ENCODE assay signal across 13 mouse cellular contexts in genomic region chr17:6740331-6741170, GRCm38 (mm10). TPM values are rescaled to one million over a fixed set of nuclear protein-coding genes. Genes with fewer than 3 reads are reported as not detected.
A peak's percentile ranks its signal among the peaks of the same experiment; 100 is the strongest.
DNase-seq lines count a peak whose midpoint lies in the region; ATAC-seq and TF ChIP-seq lines count a peak whose summit lies in the region.
"Had no signal": no experiment of that assay in that cellular context is flagged by ENCODE, and none has a peak within 500 bp of the region (broad histone marks: within the 10 kb centered on the region; RNA-seq: fewer than 3 reads in every experiment).

No protein-coding gene starts in this region.

- H3K27me3 ChIP-seq in hindbrain, embryonic 10.5 days (ENCODE audit: insufficient read depth, poor library complexity, severe bottlenecking): no peaks in the 10 kb centered on the region
- H3K27me3 ChIP-seq in hindbrain, postnatal 0 days (ENCODE audit: insufficient read depth, low read length): no peaks in the 10 kb centered on the region
- H3K27me3 ChIP-seq in embryonic facial prominence, embryonic 10.5 days (replicated peaks; ENCODE audit: low read depth, poor library complexity, severe bottlenecking): no peaks in the 10 kb centered on the region
- no peaks in the 10 kb centered on the region for H3K27me3 ChIP-seq in hindbrain, embryonic 14.5 days (ENCODE audit: control insufficient read depth, insufficient read depth, low read length)
- H3K27me3 ChIP-seq: CH12.LX; heart, embryonic 15.5 days had no signal

- no peak overlapping the region for H3K4me2 ChIP-seq in hindbrain, postnatal 0 days (ENCODE audit: low read depth, low read length)
- H3K4me2 ChIP-seq in hindbrain, embryonic 14.5 days (replicated peaks): no peak overlapping the region
- H3K4me2 ChIP-seq: heart, embryonic 15.5 days had no signal

- H3K36me3 ChIP-seq in hindbrain, embryonic 10.5 days: peaks cover 59% of the 10 kb centered on the region
- no peaks in the 10 kb centered on the region for H3K36me3 ChIP-seq in hindbrain, postnatal 0 days (ENCODE audit: insufficient read depth, low read length)
- peaks cover 53% of the 10 kb centered on the region for H3K36me3 ChIP-seq in embryonic facial prominence, embryonic 10.5 days (replicated peaks)
- H3K36me3 ChIP-seq in hindbrain, embryonic 14.5 days (replicated peaks; ENCODE audit: control insufficient read depth, insufficient read depth): no peaks in the 10 kb centered on the region

- H3K4me1 ChIP-seq in hindbrain, embryonic 10.5 days (replicated peaks): peaks cover 92% of the 10 kb centered on the region
- peaks cover 13% of the 10 kb centered on the region for H3K4me1 ChIP-seq in hindbrain, postnatal 0 days (ENCODE audit: insufficient read depth, low read length)
- H3K4me1 ChIP-seq in embryonic facial prominence, embryonic 10.5 days: peaks cover 71% of the 10 kb centered on the region
- peaks cover 25% of the 10 kb centered on the region for H3K4me1 ChIP-seq in hindbrain, embryonic 14.5 days (replicated peaks; ENCODE audit: control insufficient read depth, insufficient read depth, low read length)

- peak overlapping the region; percentile 70 for H3K27ac ChIP-seq in hindbrain, embryonic 10.5 days
- H3K27ac ChIP-seq in hindbrain, postnatal 0 days: no peak overlapping the region
- H3K27ac ChIP-seq in embryonic facial prominence, embryonic 10.5 days (replicated peaks): peak overlapping the region; percentile 36; the same call in 1 of the 2 replicates
- H3K27ac ChIP-seq in hindbrain, embryonic 14.5 days: peak overlapping the region; percentile 20; the same call in 1 of the 2 replicates
- H3K27ac ChIP-seq: heart, embryonic 15.5 days had no signal

- H3K9me3 ChIP-seq in hindbrain, embryonic 10.5 days: no peaks in the 10 kb centered on the region
- H3K9me3 ChIP-seq in hindbrain, postnatal 0 days (ENCODE audit: low read length): no peaks in the 10 kb centered on the region
- H3K9me3 ChIP-seq in embryonic facial prominence, embryonic 10.5 days: no peaks in the 10 kb centered on the region
- no peaks in the 10 kb centered on the region for H3K9me3 ChIP-seq in hindbrain, embryonic 14.5 days (ENCODE audit: control insufficient read depth, low read length)
- H3K9me3 ChIP-seq: heart, embryonic 15.5 days had no signal

- 79% methylated on average over 19 of the region's 19 CpGs for WGBS in hindbrain, embryonic 10.5 days
- 66% methylated on average over 19 of the region's 19 CpGs for WGBS in hindbrain, postnatal 0 days
- WGBS in embryonic facial prominence, embryonic 10.5 days: 78% methylated on average over 19 of the region's 19 CpGs
- 71% methylated on average over 19 of the region's 19 CpGs for WGBS in hindbrain, embryonic 14.5 days

- DNase-seq in hindbrain, embryonic 10.5 days (ENCODE audit: low spot score): peak; percentile 11
- no peak for DNase-seq in hindbrain, postnatal 0 days (ENCODE audit: low spot score)
- DNase-seq in ovary, postnatal 36 days (ENCODE audit: low spot score): peak; percentile 3
- DNase-seq in ovary, adult 18-20 months (ENCODE audit: low spot score): no peak
- no peak for DNase-seq in embryonic facial prominence, embryonic 10.5 days (ENCODE audit: low spot score)
- no peak for DNase-seq in hindbrain, embryonic 14.5 days (ENCODE audit: low spot score)
- no peak for DNase-seq in right cerebral cortex, postnatal 4 days
- no peak for DNase-seq in layer of hippocampus, adult 9-11 months
- DNase-seq: adrenal gland, postnatal 25 days; cerebellum, adult 11 months; kidney, adult 11 months had no signal

- no peak for TF ChIP-seq CTCF in hindbrain, postnatal 0 days (IDR thresholded peaks at IDR 0.05; ENCODE audit: low read depth)

- no peak for ATAC-seq in hindbrain, postnatal 0 days
- ATAC-seq in hindbrain, embryonic 14.5 days (ENCODE audit: low FRiP score): no peak

- H3K4me3 ChIP-seq in hindbrain, embryonic 10.5 days: no peak overlapping the region
- no peak overlapping the region for H3K4me3 ChIP-seq in hindbrain, postnatal 0 days (ENCODE audit: low read length)
- no peak overlapping the region for H3K4me3 ChIP-seq in embryonic facial prominence, embryonic 10.5 days
- no peak overlapping the region for H3K4me3 ChIP-seq in hindbrain, embryonic 14.5 days (replicated peaks; ENCODE audit: low read length)
- H3K4me3 ChIP-seq: heart, embryonic 15.5 days had no signal

- no peak overlapping the region for H3K9ac ChIP-seq in hindbrain, postnatal 0 days (replicated peaks; ENCODE audit: low read length)
- no peak overlapping the region for H3K9ac ChIP-seq in hindbrain, embryonic 14.5 days

RNA-seq across cellular contexts. Expression of gene Ezr, which starts 42.0 kb away (rescaled TPM):
- 85.2 and 99.4 TPM in 2 replicates for polyA plus RNA-seq in hindbrain, embryonic 10.5 days (2016; fragmentation: Nextera tagmentation; extraction: Ambion mirVana)
- 44.7 and 52.6 TPM in 2 replicates for total RNA-seq in hindbrain, postnatal 0 days (2014; rRNA removed)
- 62.4 and 72.7 TPM in 2 replicates for polyA plus RNA-seq in hindbrain, postnatal 0 days (2015; fragmentation: Nextera tagmentation; extraction: Ambion mirVana)
- 51.6 and 55.0 TPM in 2 replicates for polyA plus RNA-seq in embryonic facial prominence, embryonic 10.5 days (2016; fragmentation: Nextera tagmentation; extraction: Ambion mirVana)
- 60.1 and 67.4 TPM in 2 replicates for polyA plus RNA-seq in hindbrain, embryonic 14.5 days (2014; fragmentation: Nextera tagmentation; extraction: Ambion mirVana)

Comparison
In these comparisons a context has a peak if more than half of its experiments do, and no peak if none do; other contexts are left out.
1. DNase-seq: peak in hindbrain, embryonic 10.5 days (single experiment) and ovary, postnatal 36 days (single experiment); none in hindbrain, postnatal 0 days (single experiment), ovary, adult 18-20 months (single experiment), embryonic facial prominence, embryonic 10.5 days (single experiment), hindbrain, embryonic 14.5 days (single experiment), right cerebral cortex, postnatal 4 days (single experiment) and layer of hippocampus, adult 9-11 months (single experiment).